Mouse (Mus musculus): ENCODE results near the gene Zfp385a. TPM values are rescaled to one million over a fixed set of nuclear protein-coding genes. Genes with fewer than 3 reads are reported as not detected.

Zfp385a gene
- polyA plus RNA-seq, 1 experiment from 2014 or later = 20.1 TPM

DNA sequence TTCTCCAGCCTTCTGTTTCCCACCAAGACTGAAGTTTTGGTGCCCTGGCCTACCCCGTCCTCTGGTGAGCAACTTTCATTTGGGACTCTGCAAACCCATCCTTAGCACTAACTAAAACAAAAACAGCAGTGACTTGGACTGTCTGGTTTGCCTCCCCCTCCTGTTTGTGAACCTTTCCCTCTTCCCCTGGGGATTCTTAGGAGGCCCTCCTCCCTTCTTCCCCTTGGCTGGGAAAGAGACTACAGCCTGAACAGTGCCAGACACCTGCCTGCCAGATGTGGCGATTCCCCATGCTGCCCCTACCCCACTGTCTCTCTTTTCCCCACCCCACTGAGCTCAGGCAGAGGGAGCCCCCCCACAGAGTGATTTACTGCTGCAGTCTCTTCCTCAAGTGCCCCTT is 38.8 kb downstream of the Zfp385a start:
- Histone ChIP-seq H3K27me3 (replicated peaks; ENCODE audit: control insufficient read depth, insufficient read depth, low read length) (no peaks in the 10 kb centered on the region), H3K9ac (ENCODE audit: low read depth, low read length) (peak overlapping the region; percentile 58; the same call in 1 of the 2 replicates), H3K4me3 (ENCODE audit: low read length) (no peak overlapping the region), H3K4me1 (ENCODE audit: control insufficient read depth, insufficient read depth, low read depth, low read length) (peaks cover 75% of the 10 kb centered on the region), H3K27ac (ENCODE audit: low read depth, low read length) (peak overlapping the region; percentile 97), H3K9me3 (ENCODE audit: control insufficient read depth, low read length) (no peaks in the 10 kb centered on the region), H3K4me2 (ENCODE audit: low read length) (no peak overlapping the region), H3K36me3 (ENCODE audit: control insufficient read depth, insufficient read depth, low read length) (no peaks in the 10 kb centered on the region)
- 9% methylated on average over 2 of the region's 2 CpGs for WGBS
- ATAC-seq = no peak

DNA sequence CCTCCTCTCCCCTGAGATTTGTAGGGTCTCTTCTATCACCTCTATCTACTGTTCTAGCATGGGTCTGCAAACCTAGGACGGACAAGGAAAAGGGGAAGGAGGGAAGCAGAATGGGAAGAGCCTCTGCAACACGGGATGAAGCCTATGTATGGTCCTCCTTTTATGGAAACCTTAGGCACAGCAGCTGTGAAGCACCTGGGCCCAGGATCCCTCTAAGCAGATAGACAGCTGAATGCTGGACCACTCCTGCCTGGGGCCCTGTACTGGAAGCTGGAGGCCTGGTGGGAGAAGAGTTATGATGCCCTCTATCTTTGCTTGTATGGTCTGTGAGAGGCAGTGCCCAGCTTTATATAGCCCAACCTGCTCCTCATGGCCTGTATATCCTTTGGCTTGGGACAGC is 39.3 kb downstream of the Zfp385a start:
- ATAC-seq = no peak; the same call in 1 of the 2 replicates
- Histone ChIP-seq H3K27ac (ENCODE audit: low read depth, low read length) (peak overlapping the region; percentile 97), H3K4me2 (ENCODE audit: low read length) (peak overlapping the region; percentile 58), H3K27me3 (replicated peaks; ENCODE audit: control insufficient read depth, insufficient read depth, low read length) (no peaks in the 10 kb centered on the region), H3K9ac (ENCODE audit: low read depth, low read length) (peak overlapping the region; percentile 58), H3K4me1 (ENCODE audit: control insufficient read depth, insufficient read depth, low read depth, low read length) (peaks cover 73% of the 10 kb centered on the region), H3K36me3 (ENCODE audit: control insufficient read depth, insufficient read depth, low read length) (no peaks in the 10 kb centered on the region), H3K9me3 (ENCODE audit: control insufficient read depth, low read length) (no peaks in the 10 kb centered on the region), H3K4me3 (ENCODE audit: low read length) (peak overlapping the region; percentile 30; the same call in 1 of the 2 replicates)
- WGBS = 0% methylated on average over 2 of the region's 2 CpGs

DNA sequence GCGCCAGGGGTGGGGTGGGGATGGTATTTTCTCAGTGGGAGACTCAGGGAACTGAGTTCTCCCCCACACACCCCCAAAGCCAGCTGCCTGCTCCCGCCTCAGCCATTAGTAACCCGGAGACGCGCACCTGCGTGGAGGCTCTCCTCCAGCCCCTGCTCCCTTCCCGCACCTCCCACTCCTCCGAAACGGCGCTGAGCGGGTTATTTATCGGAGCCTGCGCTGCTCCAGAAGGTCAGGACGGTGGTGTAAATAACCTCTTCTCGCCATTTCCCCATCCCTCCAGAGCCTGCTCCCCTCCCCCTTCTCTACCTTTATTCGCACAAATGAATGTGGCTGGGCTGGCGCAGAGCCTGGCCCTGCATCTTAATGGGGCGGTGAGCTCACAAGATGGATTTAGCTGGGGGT is 39.8 kb downstream of the Zfp385a start:
- H3K4me2 ChIP-seq (ENCODE audit: low read length) = peak overlapping the region; percentile 58
- ATAC-seq = peak; percentile 75
- H3K27ac ChIP-seq (ENCODE audit: low read depth, low read length) = peak overlapping the region; percentile 97
- peak overlapping the region; percentile 30 for H3K4me3 ChIP-seq (ENCODE audit: low read length)
- no peaks in the 10 kb centered on the region for H3K9me3 ChIP-seq (ENCODE audit: control insufficient read depth, low read length)
- H3K4me1 ChIP-seq (ENCODE audit: control insufficient read depth, insufficient read depth, low read depth, low read length) = peaks cover 73% of the 10 kb centered on the region
- no peaks in the 10 kb centered on the region for H3K27me3 ChIP-seq (replicated peaks; ENCODE audit: control insufficient read depth, insufficient read depth, low read length)
- peak overlapping the region; percentile 58 for H3K9ac ChIP-seq (ENCODE audit: low read depth, low read length)
- 6% methylated on average over 18 of the region's 18 CpGs for WGBS
- H3K36me3 ChIP-seq (ENCODE audit: control insufficient read depth, insufficient read depth, low read length) = no peaks in the 10 kb centered on the region

DNA sequence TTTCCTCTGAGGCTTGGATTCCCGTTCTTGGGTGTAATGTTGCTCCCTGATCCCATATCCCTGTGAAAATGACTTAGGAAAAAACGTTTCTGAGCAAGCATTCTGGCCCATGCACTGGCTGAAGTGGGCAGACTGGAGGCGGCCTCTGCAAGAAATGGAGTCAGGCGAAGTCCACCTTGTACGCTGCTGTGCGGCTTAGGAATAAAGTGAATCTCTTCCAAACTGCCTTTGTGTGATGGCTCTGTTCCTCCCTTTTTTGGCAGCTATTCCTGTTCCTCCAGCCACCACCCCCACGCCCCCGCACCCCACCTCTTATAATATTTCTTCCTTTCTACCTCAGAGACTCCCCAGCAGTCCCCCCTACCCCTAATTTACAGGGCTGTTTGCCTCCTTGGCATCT is 40.2 kb downstream of the Zfp385a start:
- WGBS = 14% methylated on average over 8 of the region's 8 CpGs
- ATAC-seq = peak; percentile 7
- Histone ChIP-seq H3K4me1 (ENCODE audit: control insufficient read depth, insufficient read depth, low read depth, low read length) (peaks cover 71% of the 10 kb centered on the region), H3K4me2 (ENCODE audit: low read length) (peak overlapping the region; percentile 58), H3K27ac (ENCODE audit: low read depth, low read length) (peak overlapping the region; percentile 97), H3K27me3 (replicated peaks; ENCODE audit: control insufficient read depth, insufficient read depth, low read length) (no peaks in the 10 kb centered on the region), H3K4me3 (ENCODE audit: low read length) (peak overlapping the region; percentile 30), H3K9ac (ENCODE audit: low read depth, low read length) (peak overlapping the region; percentile 58), H3K36me3 (ENCODE audit: control insufficient read depth, insufficient read depth, low read length) (no peaks in the 10 kb centered on the region), H3K9me3 (ENCODE audit: control insufficient read depth, low read length) (no peaks in the 10 kb centered on the region)

DNA sequence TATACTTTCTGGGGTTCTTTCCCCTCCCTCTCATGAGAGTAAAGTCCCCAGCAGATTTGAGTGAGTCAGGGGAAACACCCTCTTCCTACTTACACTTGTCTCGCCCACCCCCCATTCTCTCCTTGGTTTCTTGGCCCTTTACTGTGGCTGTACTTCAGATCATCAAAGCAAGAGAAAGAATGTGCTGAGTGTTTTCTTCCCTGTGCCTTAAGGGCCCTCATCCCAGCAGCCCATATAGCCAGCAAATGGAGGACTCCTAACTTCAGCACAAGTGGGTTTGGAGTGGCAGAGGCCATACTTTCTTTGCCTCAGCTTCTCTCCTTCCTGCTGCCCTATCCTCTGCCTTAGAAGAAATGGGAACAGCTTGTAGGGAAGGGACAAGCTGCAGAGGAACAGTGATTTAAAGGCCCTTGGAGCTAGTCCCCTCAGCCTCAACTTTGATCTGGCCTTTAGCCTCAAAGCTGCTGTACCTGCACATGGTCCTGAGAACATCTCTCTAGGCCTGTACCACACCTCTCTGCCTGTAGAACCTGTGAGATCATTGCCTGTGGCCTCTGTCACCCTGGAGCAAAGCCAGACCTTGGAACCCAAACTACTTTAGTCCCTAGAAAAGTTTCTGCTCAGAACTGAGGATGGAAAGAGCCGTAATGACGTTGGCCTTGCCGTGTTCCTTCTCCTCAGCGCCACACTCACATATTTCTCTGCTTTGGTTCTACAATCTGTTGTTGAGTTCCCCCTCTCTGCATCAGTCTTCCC is 40.9 kb downstream of the Zfp385a start:
- H3K4me1 ChIP-seq (ENCODE audit: control insufficient read depth, insufficient read depth, low read depth, low read length) = peaks cover 65% of the 10 kb centered on the region
- no peaks in the 10 kb centered on the region for H3K36me3 ChIP-seq (ENCODE audit: control insufficient read depth, insufficient read depth, low read length)
- H3K9ac ChIP-seq (ENCODE audit: low read depth, low read length) = peak overlapping the region; percentile 58; the same call in 1 of the 2 replicates
- peak overlapping the region; percentile 97 for H3K27ac ChIP-seq (ENCODE audit: low read depth, low read length)
- no peak for ATAC-seq
- WGBS = 56% methylated on average over 5 of the region's 5 CpGs
- H3K4me3 ChIP-seq (ENCODE audit: low read length) = no peak overlapping the region
- H3K4me2 ChIP-seq (ENCODE audit: low read length) = no peak overlapping the region
- no peaks in the 10 kb centered on the region for H3K9me3 ChIP-seq (ENCODE audit: control insufficient read depth, low read length)
- no peaks in the 10 kb centered on the region for H3K27me3 ChIP-seq (replicated peaks; ENCODE audit: control insufficient read depth, insufficient read depth, low read length)

DNA sequence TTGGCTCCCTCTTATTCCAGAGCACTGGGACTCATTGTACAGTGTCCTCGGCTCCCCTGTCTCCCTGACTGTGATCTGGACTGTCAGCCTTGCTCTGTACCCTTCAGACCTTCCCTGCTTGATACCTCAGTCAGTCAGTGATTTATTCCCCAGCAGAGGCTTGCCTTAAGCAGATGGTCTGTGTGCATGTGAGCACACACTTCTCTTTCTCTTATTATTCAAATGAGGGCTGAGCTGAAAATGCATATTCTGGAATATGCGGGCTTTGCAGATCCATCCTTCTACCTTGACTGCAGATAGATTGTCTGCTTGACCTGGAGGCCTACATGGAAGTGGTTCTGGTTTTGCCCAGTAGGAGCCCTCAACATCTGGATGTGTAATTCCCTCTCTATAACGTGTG is 41.9 kb downstream of the Zfp385a start:
- Histone ChIP-seq H3K4me2 (ENCODE audit: low read length) (no peak overlapping the region), H3K9me3 (ENCODE audit: control insufficient read depth, low read length) (no peaks in the 10 kb centered on the region), H3K36me3 (ENCODE audit: control insufficient read depth, insufficient read depth, low read length) (peaks cover 4% of the 10 kb centered on the region; the same call in 1 of the 2 replicates), H3K4me1 (ENCODE audit: control insufficient read depth, insufficient read depth, low read depth, low read length) (peaks cover 56% of the 10 kb centered on the region), H3K4me3 (ENCODE audit: low read length) (no peak overlapping the region), H3K27me3 (replicated peaks; ENCODE audit: control insufficient read depth, insufficient read depth, low read length) (no peaks in the 10 kb centered on the region), H3K27ac (ENCODE audit: low read depth, low read length) (peak overlapping the region; percentile 97), H3K9ac (ENCODE audit: low read depth, low read length) (peak overlapping the region; percentile 4; the same call in 1 of the 2 replicates)
- 43% methylated on average over 3 of the region's 3 CpGs for WGBS
- ATAC-seq = no peak

DNA sequence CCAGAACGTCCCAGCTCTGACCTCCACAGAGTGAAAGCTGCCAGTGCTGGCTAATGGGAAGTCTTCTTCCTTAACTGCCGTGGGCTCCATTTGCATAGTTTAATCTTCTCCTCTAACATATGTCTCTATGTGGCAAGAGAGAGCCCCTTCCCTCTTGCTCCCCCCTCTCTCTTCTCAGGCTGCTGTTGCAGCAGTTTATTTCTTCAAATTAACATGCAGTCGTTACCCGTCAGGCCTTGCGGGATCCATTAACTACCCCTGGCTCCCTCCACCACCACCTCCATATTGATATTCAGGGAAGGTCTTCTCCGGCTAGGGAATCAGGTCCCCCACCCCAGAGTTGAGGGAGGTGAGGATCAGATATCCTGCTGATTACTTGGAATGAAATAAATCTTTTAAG is 42.6 kb downstream of the Zfp385a start:
- Histone ChIP-seq H3K4me2 (ENCODE audit: low read length) (no peak overlapping the region), H3K27me3 (replicated peaks; ENCODE audit: control insufficient read depth, insufficient read depth, low read length) (no peaks in the 10 kb centered on the region), H3K4me1 (ENCODE audit: control insufficient read depth, insufficient read depth, low read depth, low read length) (peaks cover 54% of the 10 kb centered on the region), H3K36me3 (ENCODE audit: control insufficient read depth, insufficient read depth, low read length) (peaks cover 6% of the 10 kb centered on the region; the same call in 1 of the 2 replicates), H3K27ac (ENCODE audit: low read depth, low read length) (peak overlapping the region; percentile 97), H3K9ac (ENCODE audit: low read depth, low read length) (no peak overlapping the region), H3K4me3 (ENCODE audit: low read length) (no peak overlapping the region), H3K9me3 (ENCODE audit: control insufficient read depth, low read length) (no peaks in the 10 kb centered on the region)
- no peak for ATAC-seq
- 36% methylated on average over 6 of the region's 6 CpGs for WGBS

DNA sequence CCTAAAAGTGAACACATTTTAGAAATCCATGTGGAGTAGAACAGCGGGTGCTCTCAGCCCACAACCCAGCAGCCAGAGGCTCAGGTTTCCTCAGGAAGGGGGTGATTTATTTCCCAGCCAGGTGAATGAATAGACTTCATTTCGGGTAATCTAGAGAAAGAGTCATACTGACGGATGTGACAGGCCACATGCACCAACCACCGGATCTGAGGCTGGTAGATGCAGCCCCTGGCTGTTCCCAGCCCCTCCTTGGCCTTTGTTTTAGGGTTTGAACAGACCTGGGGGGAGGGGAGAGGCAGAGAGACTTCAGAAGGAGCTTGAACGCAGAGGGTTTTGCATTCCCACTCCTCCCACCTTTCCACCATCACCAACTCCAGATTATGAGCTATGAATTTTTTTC is 44.0 kb downstream of the Zfp385a start:
- Histone ChIP-seq H3K4me1 (ENCODE audit: control insufficient read depth, insufficient read depth, low read depth, low read length) (peaks cover 40% of the 10 kb centered on the region), H3K36me3 (ENCODE audit: control insufficient read depth, insufficient read depth, low read length) (peaks cover 14% of the 10 kb centered on the region), H3K9ac (ENCODE audit: low read depth, low read length) (no peak overlapping the region), H3K4me3 (ENCODE audit: low read length) (no peak overlapping the region), H3K4me2 (ENCODE audit: low read length) (no peak overlapping the region), H3K27me3 (replicated peaks; ENCODE audit: control insufficient read depth, insufficient read depth, low read length) (no peaks in the 10 kb centered on the region), H3K9me3 (ENCODE audit: control insufficient read depth, low read length) (no peaks in the 10 kb centered on the region), H3K27ac (ENCODE audit: low read depth, low read length) (0 out of 2 replicates have a peak overlapping the region, but pooled peaks have one; percentile 36)
- ATAC-seq = no peak
- 12% methylated on average over 5 of the region's 5 CpGs for WGBS

DNA sequence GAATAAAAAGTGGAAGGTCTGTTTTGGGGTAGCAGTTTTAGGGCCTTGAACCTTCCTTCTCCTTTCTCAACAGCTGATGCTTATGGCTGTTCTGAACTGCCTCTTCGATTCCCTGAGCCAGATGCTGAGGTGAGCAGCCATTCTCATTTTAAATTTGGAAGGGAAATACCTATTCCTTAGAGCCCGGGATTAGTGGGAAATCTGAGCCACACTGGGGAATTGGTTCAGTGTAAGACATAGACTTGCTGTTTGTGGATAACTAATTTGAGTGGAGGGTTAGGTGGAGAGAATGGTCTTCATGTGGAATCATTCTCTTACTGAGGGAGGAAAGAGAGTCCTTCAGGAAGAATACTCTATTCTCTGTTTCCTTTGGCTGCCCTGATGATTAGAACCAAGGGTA is 45.2 kb downstream of the Zfp385a start:
- Histone ChIP-seq H3K27me3 (replicated peaks; ENCODE audit: control insufficient read depth, insufficient read depth, low read length) (no peaks in the 10 kb centered on the region), H3K27ac (ENCODE audit: low read depth, low read length) (no peak overlapping the region), H3K4me3 (ENCODE audit: low read length) (no peak overlapping the region), H3K9ac (ENCODE audit: low read depth, low read length) (no peak overlapping the region), H3K36me3 (ENCODE audit: control insufficient read depth, insufficient read depth, low read length) (peaks cover 14% of the 10 kb centered on the region), H3K4me1 (ENCODE audit: control insufficient read depth, insufficient read depth, low read depth, low read length) (peaks cover 34% of the 10 kb centered on the region), H3K9me3 (ENCODE audit: control insufficient read depth, low read length) (no peaks in the 10 kb centered on the region), H3K4me2 (ENCODE audit: low read length) (no peak overlapping the region)
- WGBS = 78% methylated on average over 2 of the region's 2 CpGs
- ATAC-seq = no peak

Measured in hindbrain, embryonic 16.5 days (tissue).